Mouse (Mus musculus): Measurements from ENCODE around the gene Tas2r116.

DNA sequence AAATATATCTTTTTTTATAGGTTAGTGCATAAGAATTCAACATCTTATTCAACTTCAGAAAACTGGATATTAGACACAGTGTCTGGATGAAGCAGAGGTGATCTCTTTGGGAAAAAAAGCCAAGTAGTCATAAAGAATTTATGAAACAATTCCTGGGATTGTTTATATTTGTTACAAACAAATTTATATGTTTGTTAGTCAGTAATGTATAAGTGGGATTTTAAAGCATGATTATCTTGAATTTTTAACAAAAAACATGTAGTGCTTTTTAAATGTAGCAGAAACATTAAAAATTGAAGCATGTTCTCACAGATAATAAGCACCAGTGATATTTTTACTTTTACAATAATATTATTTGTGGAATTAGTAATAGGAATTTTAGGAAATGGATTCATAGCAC lies 12.5 kb downstream of the Tas2r116 start, which contains the start of gene Tas2r110:
- no peak for TF ChIP-seq CTCF (IDR thresholded peaks at IDR 0.05; ENCODE audit: low read depth)
- no peak for TF ChIP-seq EP300 (IDR thresholded peaks at IDR 0.05; ENCODE audit: low read depth)

All from liver, postnatal 0 days (tissue).